In the genomic region with DNA sequence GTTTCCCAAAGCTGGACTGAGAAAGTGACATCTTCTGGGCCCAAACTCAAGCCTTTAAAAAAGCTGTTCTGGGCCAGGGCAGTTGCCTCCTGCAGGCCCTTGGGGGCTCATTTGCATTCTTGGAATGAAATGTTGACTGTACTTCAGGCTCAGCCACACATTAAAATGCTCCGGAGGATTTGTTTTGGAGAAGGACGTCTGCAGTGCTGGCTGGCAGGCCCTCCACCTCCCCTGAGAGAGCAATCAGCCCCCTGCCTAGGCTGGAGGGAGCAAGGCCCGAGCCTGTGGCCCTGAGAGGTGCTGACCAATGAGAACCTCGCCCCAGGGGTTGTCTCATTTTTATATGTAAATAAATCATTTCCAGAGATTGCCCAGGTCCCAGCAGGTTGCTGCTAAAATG, we compare ENCODE assay signal across 19 mouse cellular contexts. TPM values are rescaled to one million over a fixed set of nuclear protein-coding genes. Genes with fewer than 3 reads are reported as not detected.
"Had no signal": no experiment of that assay in that cellular context is flagged by ENCODE, and none has a peak within 500 bp of the region (broad histone marks: within the 10 kb centered on the region; RNA-seq: fewer than 3 reads in every experiment).

No protein-coding gene starts in this region.

- H3K4me2 ChIP-seq: limb, embryonic 13.5 days; neural tube, embryonic 12.5 days had no signal

- DNase-seq: kidney, adult 9 months; kidney, postnatal 36 days; layer of hippocampus, adult 9-11 months; layer of hippocampus, postnatal 36 days; lung, adult 18-20 months; retina, postnatal 1 day; right cerebral cortex, postnatal 14 days; thymus, postnatal 36 days had no signal

- H3K9me3 ChIP-seq: limb, embryonic 13.5 days; neural tube, embryonic 12.5 days had no signal

- H3K9ac ChIP-seq: limb, embryonic 13.5 days; liver, embryonic 14.5 days; neural tube, embryonic 12.5 days had no signal

- H3K4me3 ChIP-seq: limb, embryonic 13.5 days; myocyte; neural tube, embryonic 12.5 days had no signal

- H3K27me3 ChIP-seq: neural tube, embryonic 12.5 days had no signal

- H3K36me3 ChIP-seq: limb, embryonic 13.5 days; neural tube, embryonic 12.5 days had no signal

- H3K27ac ChIP-seq: kidney, postnatal 0 days; limb, embryonic 13.5 days; liver, embryonic 14.5 days; neural tube, embryonic 12.5 days had no signal

RNA-seq across cellular contexts. Expression of a gene that starts 14.5 kb away (rescaled TPM):
- total RNA-seq: liver, adult 2 months; megakaryocyte-erythroid progenitor cell, adult 5-6 weeks had no signal
- polyA plus RNA-seq: kidney, postnatal 0 days; liver, adult 2 months; liver, embryonic 14.5 days; lung, embryonic 16.5 days; myocyte; small intestine, adult 2 months; stomach, embryonic 16.5 days; thymus, postnatal 0 days had no signal

RNA-seq across cellular contexts. Expression of a gene that starts 54.3 kb away (rescaled TPM):
- total RNA-seq: liver, adult 2 months; megakaryocyte-erythroid progenitor cell, adult 5-6 weeks had no signal
- polyA plus RNA-seq: liver, adult 2 months; liver, embryonic 14.5 days; myocyte; thymus, postnatal 0 days had no signal
